Mouse (Mus musculus): ENCODE results near the gene Tmem87b.

Tmem87b gene

DNA sequence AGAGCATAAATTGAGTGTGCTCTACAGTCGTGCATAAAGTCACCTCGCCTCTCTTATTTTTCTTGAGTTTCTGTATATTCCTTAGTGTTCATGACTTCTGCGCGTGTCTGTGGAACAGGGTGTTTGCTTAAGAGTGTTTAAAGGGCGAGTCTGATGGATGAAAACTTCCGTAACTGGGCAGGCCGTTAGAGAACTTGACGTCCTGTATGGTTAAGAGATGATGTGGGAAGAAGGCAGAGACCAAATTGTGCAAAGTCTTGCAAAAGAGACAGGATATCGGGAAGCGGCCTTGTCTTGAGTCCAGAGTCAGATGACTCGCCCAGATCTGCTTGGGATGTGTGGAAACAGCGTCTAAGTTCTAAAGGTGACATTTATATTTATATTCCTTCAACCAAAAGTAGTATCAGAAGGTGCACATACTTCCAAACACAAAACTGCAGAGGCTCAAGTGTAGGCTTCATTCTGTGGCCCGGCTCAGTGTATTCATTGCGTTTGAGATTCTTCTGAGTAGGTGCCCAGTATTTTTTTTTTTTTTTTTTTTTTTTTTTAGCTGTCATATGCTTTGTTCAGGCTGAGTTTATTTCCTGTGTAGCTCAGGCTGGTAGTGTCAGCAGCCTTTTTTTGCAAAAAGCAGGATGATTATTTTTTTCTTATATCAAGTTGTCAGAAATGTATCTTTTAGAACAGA, 1.2 kb downstream of the Tmem87b start:
- peak in 1 of 2 experiments; percentile 14 for DNase-seq (ENCODE audit: low spot score in 2 of 2)

DNA sequence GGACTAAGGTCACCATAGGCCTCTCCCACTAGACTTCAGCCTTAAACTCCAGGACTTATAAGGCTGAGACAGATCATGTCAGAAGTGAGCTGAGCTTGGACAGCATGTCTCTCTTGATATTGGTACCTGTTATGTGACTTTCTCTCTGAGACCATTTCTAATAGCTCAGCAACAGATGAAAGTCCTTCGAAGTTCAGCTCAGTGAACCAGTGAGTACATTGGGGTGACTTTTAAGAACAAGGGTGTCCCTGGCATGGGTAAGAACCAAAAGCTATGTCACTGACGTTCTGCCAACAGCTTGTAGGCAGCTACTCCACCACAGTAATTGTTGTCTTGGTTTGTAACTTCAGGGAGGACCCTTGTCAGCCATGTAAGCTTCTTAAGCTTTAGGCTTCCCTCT, 2.7 kb downstream of the Tmem87b start:
- DNase-seq (ENCODE audit: low spot score in 2 of 2): no peak

DNA sequence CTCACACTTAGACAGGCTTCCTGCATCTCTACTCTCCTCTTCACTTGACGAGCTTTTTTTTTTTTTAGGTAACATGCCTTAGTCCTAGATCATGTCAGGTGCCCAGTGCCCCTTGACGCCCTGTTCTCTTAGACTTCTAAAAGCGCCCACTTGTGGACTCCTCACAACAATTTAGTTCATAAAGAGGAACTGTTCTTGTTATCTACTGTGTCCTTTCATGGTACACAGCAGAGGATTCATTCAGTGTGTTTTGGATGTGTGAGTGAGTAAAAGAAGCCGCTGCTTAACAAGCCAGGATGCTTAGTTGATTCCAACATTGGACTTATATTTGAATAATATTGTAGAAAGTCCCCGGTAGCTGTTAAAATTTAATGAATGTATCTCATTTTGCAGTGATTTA, 6.0 kb downstream of the Tmem87b start:
- DNase-seq (ENCODE audit: low spot score in 2 of 2): no peak

DNA sequence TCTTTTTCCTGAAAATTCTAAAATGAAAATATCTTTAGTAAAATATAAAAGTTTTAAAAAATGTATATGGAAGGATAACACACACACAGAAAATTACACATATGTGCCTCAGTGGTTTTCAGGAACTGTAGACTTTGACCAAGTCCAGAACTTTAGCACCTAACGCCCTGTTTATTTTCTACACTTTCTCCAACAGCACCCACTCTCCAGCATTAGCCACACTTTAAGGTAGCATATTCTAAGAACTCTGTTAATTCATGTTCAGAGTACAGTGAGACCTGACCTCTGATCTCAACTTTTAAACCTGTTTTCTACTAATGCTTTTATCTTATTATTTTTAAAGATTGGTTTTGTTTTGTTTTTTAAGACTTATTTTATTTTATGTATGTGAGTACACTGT, 9.9 kb downstream of the Tmem87b start:
- no peak for DNase-seq (ENCODE audit: low spot score in 2 of 2)

DNA sequence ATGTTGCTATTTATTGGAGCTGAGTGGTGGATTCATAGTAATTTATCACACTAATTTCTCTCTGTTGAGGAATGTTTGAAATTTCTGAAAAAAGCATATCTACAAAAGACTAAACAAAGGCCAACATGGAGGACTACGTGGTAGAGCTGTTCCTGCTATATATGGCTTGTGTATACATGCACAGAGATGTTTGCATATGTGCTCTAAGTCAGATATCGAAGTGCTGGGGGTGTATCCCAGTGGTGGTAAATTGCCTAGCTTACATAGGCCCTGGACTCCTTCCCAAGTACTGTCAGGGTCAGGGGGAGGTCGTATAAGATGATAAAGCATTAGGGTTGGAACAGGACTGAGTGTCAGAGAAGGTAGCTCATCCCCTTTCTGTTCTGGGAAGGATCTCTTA, 14.7 kb downstream of the Tmem87b start:
- no peak for DNase-seq (ENCODE audit: low spot score in 2 of 2)

DNA sequence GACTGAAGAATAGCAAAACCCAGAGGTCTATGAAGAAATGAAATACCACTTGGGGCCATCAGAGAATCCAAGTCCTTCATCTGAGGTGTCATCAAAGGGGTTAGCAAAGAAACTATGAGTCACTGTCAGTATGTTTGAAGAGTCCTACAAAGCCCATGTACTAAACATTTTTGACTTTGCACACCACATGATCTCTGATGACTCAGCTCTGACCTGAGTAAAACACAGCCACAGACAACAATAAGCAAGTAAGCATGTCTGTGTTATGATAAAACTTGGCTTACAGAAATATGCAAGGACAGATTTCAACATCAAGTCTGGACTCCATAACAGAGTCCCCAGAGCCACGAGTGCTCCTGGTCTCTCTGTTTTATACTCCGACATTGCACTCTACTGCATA, 15.1 kb downstream of the Tmem87b start:
- DNase-seq (ENCODE audit: low spot score in 2 of 2): no peak

DNA sequence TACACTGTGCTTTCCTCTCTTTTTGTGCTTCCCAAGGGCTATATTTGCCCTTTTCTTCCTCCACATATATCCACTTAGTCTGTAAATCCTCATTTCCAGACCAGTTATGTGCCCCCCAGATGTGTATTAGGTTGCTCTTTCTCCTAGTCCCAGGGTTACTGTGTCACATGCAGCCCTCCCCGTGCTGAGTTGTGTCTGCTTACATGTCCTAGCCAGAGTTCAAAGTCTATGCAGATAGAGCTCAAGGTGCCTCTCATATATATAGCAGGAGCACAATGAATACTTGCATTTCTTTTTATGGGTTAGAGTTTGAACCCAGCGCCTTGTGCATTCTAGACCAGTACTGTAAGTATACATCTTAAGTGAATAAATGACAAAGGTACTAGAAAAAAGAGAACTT, 15.5 kb downstream of the Tmem87b start:
- no peak for DNase-seq (ENCODE audit: low spot score in 2 of 2)

DNA sequence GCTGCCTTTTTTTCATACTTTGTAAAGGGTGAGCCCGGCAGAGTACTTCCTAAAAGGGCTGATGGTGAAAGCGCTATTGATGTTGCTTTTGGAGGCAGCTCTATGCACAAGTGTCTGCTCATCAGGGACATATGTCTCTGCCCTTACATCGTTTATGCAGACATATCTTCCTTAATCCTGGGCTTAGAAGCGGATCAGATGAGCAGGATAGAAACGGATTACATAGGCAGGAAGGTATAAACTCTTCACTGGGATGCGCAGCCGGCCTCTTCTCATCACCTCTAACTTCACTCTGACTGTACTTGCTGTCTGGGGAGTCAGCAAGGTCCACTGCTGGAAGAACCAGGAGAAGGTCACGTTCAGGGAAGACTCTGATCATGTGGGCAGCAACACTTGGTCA, 19.6 kb downstream of the Tmem87b start:
- DNase-seq (ENCODE audit: low spot score in 2 of 2): no peak

DNA sequence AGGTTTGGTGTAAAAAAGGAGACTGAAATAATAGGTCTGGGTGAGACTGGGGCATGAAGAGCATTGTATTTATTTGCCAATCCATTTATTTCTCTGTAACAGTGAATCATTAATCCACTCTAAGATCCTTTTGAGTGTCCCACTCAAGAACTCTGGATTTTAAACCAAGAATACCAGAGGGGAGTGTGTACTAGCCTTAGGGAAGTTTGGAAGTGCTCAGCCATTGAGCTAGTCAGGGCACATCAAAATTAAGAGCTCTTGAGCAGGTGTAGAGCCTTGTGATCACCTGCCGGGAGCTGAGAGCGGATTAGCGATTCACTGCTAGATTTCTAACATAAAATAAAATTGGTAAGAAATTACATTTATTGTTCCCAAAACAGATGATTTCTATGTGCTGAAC, 20.7 kb downstream of the Tmem87b start:
- DNase-seq (ENCODE audit: low spot score in 2 of 2): no peak

DNA sequence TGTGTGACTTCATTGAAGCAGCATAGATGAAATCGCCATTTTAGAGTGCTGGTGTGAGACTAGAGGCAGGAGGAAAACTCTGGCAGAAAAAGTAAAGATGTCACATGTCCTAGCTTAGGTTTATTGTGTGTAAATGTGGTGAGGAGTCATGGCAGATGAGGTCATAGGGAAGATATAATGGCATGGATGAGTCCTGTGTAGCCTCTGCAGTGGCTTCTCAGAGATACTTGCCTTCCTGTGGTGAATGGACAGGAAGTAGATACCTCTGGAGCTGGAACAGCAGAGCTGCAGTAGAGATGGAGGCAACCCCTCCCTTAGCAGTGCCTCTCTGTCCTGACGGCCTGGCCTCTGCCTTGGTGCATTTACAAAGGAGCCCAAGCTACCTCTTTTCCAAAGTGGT, 21.6 kb downstream of the Tmem87b start:
- no peak for DNase-seq (ENCODE audit: low spot score in 2 of 2)

DNA sequence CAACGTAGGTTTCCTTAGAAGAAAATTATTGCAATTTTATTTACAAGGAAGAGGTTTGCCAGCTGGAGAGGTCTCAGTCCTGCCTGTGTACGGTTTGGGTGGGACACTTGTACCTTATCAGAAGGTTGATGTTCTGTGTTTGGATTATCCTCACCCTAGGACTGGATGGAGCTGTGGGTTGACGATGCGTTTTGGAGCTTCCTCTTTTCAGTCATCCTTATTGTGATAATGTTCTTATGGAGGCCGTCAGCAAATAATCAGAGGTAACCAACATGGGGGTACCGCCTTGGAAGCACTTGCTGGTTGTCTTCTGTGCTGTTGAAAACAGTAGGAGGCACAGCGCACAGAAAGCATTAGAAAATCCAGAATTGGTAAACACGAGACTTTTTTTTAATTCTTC, 24.5 kb downstream of the Tmem87b start:
- no peak for DNase-seq (ENCODE audit: low spot score in 2 of 2)

DNA sequence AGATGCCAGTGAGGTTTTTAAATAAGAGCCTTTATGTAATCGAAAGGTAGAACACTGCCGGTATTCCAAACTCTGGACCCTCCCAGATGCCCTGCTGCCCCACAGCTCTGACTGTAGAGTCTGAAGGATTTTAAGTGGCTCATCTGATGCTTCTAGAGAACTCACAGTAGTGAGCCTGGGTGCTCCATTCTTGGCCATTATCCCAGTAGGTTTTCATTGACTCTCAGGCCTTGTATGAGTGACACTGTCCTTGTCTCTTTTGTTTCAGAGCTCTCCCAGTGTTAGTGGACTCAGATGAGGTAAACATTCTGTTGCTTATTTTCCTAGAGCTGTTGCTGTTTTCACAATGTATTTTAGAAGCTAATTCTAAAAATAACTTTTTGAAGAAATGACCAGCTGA, 32.1 kb downstream of the Tmem87b start:
- DNase-seq (ENCODE audit: low spot score in 2 of 2): no peak

DNA sequence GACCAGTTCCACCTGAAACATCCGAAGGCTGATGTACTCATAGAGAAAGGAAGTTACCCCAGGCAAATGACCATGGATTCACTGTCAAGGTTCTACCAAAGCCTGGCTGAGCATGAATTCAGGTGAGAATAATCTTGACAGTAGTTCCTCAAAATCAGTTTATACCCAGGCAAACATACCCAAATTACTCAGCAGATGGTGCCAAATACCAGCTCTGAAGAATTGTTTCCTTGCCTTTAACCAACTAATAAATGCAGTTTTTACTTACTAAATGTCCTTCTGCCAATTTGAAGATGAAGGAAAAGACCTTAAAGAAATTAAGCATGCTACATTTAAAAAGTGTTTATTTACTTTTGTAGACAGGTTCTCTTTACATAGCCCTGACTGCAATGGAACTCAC, 38.8 kb downstream of the Tmem87b start:
- no peak for DNase-seq (ENCODE audit: low spot score in 2 of 2)

DNA sequence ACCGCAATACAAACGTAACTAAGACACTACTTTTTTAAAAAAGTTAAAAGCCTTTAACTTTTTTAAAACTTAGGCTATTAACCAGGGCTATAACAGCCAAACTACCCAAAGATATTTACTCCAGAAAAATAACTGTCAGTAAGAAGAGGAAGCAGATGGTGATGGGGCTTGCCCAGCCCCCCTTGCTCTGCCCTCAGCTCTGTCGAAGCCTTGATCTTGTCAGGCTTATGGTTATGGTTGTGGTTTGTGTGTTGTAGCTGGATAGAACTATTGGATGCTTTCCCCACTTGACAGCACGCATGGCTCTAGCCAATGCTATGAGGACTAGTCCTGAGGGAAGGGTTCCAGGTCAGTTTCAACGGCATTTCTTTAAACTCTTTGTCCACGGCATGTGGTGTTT, 41.0 kb downstream of the Tmem87b start:
- no peak for DNase-seq (ENCODE audit: low spot score in 2 of 2)

DNA sequence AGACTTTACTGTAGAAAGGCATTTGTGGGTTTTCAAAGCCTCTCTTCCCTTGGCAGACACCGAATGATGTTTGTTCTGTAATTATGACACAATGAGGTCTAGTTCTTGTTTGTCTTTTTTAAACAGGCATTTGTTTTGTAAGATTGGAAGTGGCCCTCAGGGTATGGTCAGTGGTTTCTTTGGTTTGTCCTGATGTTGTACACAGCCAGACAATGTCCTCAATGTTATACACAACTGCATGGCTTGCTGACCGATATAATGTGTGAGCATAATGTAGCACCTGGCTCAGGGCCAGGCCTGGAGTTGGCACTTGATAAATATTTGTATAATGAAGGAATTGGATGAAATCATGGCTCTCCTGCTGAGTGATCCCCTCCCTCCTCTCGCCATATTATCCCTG, 41.9 kb downstream of the Tmem87b start:
- DNase-seq (ENCODE audit: low spot score in 2 of 2): no peak

DNA sequence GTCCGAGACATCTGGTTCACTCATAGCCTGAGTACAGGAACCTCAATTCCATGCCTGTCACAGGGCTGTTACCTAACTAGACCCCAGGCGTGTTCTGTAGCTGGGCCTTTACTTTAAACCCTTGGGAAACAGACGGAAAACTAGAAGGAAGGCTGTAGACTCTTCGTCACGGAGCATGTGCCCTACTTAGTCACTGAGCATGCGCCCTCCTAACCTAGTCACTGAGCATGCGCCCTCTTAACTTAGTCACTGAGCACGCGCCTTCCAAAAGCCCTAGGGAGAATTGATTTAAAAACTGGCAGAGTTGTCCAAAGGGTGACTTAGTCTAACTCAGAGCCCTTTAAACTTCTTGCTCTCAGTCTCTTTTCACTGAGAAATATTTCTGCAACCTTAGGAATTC, 44.7 kb downstream of the Tmem87b start, which contains the start of gene Fbln7:
Fbln7 (plus strand) TSS at position 346 of the 400 bp plus-strand sequence.
- no peak for DNase-seq (ENCODE audit: low spot score in 2 of 2)

DNA sequence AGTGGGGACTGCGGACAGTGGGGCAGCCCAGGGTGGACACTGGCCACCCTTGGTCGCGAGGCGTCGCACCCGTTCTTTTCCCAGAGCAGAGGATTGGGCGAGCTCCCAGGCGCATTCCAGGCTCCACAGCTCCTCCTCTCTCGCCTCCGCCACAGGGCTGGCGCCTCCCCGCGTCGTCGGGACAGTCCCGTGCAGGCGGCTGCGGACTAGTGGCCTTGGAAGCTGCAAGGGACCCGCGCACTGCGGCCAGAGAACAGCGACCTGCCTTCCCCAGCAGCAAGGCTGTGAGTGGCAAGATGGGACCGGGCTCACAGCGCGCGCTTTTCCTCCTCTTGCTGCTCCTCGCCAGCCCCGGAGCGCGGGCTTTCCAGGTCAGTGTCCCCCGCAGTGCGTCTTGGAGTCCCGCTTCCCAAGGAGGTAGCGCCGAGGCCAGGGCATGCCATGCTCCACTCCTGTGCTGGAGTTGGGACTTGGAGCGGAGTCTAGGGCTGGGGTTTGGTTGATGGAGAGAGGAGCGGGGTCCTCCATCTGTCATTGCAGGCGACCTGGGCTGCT, 45.9 kb downstream of the Tmem87b start:
- DNase-seq (ENCODE audit: low spot score in 2 of 2): peak; percentile 16 to 28

DNA sequence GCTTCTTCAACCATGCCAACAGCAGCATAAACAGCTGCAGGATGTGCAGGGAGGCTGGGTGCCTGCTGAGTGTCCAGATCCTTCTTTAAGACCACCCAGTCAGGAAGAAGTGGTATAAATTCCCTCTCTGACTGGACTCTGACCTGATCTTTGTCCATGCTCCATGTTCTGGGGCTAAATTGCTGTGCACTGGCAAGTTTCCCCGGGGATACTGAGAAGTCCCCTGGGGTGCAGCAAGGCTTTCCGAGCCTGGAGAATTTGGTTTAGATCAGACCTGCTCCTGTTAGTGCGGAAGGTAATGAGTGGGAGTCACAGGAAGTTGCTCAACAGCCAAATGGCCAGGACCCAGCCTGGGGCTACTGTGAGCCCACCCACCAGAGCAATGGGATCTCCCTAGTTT, 47.1 kb downstream of the Tmem87b start:
- no peak for DNase-seq (ENCODE audit: low spot score in 2 of 2)

DNA sequence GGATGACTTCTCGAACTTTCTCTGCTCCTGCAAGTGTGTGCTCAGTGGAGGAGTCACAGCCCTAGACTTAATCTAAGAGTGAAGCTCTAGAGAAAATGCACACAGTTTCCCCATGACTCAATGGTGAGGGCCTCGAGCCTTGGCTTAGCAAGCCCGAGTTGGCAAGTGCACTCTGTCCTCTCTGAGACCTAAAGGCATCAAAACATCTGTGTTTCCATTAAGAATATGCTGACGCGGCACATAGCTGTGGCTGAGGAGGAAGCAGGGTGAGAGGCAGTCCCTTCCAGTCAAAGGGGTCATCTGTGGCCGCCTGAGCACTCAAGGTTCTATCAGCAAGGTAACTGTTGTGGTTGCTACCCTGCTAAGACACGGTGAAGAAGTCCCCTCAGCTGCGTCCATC, 53.7 kb downstream of the Tmem87b start:
- DNase-seq (ENCODE audit: low spot score in 2 of 2): no peak

DNA sequence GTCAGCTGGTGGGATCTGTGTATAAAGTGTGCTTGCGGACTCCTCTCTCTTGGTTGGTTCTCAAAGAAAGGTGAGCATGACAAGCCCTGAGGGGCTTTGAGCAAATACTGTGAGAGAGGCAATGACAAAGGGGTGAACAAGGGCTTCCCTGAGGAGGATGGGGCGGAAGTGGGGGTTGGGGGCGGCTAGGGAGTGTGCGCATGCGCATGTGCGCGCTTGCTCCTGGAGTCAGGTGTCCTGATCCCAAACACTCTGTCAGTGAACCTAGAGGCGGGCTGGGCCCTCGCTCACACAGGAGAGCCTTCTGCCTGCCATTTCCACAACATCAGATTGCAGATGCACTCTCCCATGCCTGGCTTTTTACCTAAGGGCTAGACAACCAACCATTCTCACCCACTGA, 54.3 kb downstream of the Tmem87b start:
- DNase-seq (ENCODE audit: low spot score in 2 of 2): no peak

DNA sequence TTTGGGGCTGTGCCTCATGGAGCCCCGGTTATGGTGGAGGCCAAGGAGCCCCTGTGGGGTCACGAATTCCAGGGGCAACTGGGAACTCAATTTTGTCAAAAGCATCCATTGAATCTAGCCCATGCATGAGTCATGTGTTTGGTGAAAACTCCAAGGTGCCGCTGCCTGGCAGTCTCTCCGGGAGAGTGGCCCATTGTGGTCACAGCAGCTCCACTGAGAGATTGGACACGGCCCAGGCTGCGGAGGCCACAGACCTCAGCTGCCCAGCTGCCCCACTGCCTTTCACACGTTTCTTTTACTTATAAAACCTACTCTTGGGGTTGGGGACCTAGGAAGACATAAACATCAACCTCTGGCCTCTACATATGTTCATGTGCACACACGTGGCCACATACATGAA, 57.6 kb downstream of the Tmem87b start:
- DNase-seq (ENCODE audit: low spot score in 2 of 2): no peak

DNA sequence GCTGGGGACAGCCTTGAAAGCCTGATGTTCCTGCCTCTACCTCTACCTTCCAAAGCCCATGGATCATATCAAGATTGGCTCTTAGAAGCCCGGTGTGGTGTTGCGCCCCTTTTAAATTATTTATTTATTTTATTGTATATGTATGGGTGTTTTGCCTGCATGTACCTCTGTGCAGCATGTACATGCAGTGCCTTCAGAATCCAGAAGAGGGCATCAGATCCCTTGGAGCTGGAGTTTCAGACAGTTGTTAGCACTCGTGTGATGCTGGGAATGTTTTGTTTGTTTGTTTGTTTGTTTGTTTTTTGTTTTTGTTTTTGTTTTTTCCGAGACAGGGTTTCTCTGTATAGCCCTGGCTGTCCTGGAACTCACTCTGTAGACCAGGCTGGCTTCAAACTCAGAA, 63.3 kb downstream of the Tmem87b start:
- no peak for DNase-seq (ENCODE audit: low spot score in 2 of 2)

DNA sequence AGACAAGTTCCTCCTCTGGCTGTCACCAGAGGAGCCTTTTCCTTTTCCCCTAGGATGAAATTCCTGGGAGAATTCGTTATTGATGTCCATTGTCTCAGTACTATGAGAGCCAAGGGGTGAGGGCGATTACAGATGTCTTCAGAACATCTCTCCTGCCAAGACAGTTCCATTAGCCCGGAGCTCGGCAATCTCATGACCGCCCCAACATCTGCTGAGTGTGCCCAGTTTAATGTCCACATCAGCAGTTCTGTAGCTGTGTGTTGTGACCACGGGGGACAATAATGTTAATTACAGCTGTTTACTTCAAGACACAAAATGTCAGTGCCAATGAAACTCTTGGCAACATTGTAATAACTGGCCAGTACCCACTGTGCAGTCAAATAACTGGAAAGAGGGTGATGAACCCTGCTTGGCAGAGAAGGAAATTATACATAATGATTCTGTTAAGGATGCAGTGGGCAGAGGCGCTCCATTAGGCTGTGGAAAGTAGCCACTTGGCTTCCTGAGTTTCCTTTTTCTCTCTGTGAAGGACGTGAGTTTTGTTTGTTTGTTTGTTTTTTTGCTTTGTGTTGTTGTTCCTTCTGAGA, 67.4 kb downstream of the Tmem87b start:
- DNase-seq (ENCODE audit: low spot score in 2 of 2): no peak

Measured in frontal cortex, postnatal 36 days (tissue).